Mouse (Mus musculus): ENCODE data around the gene Lcn9.
"Not testable (repeated sequence)": the region's sequence is repeated elsewhere in the genome, so short reads cannot be mapped to it uniquely, and the experiment has no call there.

The Lcn9 gene

GRCm38 (mm10) chr2:25822806-25823205 lies at the start of gene Lcn9:
TSS of gene Lcn9 (plus strand) at chr2:25823153.
- in situ Hi-C loops (cut with MseI, MboI), result no loop called here

DNA sequence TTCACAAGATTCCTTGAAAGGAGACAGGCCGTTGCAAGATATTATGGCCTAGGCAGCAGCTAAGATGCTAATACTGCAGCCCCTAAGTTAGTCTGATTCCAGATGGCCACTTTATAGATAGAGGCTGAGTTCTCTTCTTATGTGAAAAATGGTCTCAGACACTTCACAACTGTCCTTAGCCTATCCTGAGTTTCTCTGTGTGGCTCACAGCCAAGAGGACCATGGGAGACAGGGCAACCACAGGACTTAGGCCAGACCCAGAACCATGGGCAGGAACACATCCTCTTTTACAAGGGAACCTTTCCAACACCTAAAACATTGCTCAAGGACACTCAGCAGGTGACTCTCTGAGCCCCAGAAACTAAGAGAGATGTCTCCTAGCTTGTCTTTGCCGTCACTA lies 49.4 kb upstream of the Lcn9 start:
- in situ Hi-C loops (cut with MseI, MboI), result no loop called here

- in situ Hi-C loops (cut with MseI, MboI), result no loop called here
These were observed 48.3 kb upstream of the Lcn9 start for GRCm38 (mm10) chr2:25774640-25775039.

- in situ Hi-C loops (cut with MseI, MboI), result no loop called here
These were observed 47.0 kb upstream of the Lcn9 start for GRCm38 (mm10) chr2:25775991-25776390.

- in situ Hi-C loops (cut with MseI, MboI), result no loop called here
These were observed 46.2 kb upstream of the Lcn9 start, which contains the start of gene Lcn11 for GRCm38 (mm10) chr2:25776717-25777116. TSS of gene Lcn11 (plus strand) at chr2:25777017.

- in situ Hi-C loops (cut with MseI, MboI), result no loop called here
These were observed 43.9 kb upstream of the Lcn9 start for GRCm38 (mm10) chr2:25779076-25779475.

DNA sequence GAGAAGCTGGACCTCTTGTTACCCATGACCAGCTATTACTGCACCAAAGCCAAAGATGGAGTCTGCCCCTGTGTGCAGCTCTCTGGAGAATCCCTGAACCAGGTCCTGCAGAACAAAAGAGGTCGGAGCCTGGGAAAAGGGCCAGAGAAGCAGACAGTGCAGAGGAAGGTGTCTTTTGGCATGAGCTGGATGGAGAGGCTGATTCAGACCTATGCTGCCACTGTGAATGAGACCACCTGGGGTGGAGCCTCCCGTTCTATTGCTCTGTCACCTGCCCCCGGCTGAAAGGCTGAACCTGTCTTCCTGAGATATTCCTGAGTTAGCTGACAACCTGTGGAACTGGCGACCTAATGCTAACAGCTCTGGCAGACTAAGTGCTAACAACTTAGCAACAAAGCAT lies 42.0 kb upstream of the Lcn9 start:
- in situ Hi-C loops (cut with MseI, MboI), result no loop called here

GRCm38 (mm10) chr2:25781957-25782356 lies 41.0 kb upstream of the Lcn9 start, which contains the start of gene Gm13539:
TSS of gene Gm13539 (plus strand) at chr2:25782257.
- in situ Hi-C loops (cut with MseI, MboI), result no loop called here

DNA sequence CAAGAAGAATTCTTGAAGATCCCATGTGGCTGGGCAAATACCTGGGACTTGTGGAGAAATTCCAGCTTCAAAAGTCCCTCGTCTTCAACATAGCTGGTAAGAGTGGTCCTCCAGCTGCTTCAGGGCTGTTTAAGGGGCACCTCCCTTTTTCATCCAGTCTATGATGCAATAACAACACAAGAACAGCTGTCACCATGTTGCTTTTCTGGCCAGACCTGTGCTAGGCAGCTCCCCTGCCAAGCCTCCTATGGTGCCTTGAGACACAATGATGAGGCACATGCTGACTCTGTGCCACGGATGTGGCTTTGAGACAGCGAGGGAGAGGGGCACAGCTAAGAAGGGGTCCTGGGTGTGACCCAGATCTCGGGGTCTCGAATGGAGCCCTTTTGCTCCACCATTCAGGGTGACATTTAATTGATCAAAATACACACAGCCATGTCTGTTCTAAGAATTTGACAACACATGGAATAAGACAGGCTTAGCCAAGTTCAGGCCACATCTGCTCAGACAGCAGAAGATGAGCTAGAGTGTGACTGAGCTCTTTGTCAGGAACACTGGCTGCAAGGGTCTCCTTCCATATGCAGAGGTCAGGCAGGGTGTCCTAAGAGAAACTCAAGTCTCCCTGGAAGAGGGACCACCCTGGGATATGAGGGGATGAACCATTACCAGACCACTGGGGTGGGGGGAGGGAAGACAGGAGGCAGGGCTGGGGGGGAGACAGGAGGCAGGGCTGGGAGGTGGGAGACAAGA lies 37.2 kb upstream of the Lcn9 start:
- in situ Hi-C loops (cut with MseI, MboI), result no loop called here

DNA sequence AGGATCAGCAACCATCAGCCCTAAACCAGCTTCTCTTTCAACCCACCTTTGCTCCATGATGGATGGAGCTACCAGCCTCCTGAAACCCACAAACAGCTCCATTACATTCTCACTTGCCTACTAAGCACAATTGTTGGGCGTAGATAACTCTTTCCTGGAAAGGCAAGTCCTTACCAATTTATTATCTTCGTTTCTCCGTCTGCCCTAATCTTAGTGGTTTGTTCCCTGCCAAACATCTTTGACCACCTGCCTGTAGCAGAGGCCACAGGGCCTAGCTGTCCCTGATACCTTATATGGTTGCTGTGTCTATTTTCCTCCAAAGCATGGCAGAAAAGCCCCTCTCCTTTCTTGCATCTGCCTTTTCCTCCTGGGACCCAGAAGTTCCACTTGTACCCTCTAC lies 33.9 kb upstream of the Lcn9 start:
- in situ Hi-C loops (cut with MseI, MboI), result no loop called here

GRCm38 (mm10) chr2:25797635-25798034 lies 25.3 kb upstream of the Lcn9 start:
- in situ Hi-C loops (cut with MseI, MboI), result no loop called here

DNA sequence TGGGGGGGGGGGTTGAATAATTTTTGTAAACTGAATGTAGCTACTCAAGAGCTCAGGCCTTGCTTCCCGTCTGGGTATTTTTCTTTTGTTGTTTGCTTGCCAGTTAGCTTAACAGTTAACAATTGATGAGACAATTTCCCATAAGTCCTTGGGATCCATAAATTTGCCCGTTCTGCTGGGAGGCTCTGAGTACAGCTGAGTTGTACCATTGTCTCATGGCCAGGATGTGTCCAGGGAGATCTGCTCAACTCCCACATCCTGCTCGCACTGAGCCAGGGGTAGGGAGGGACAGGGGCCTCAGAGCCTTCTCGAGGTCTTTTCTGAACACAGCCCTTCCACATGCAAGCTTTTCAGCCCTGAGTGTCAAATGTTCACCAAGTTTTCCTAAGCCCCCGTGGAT lies 24.9 kb upstream of the Lcn9 start:
- in situ Hi-C loops (cut with MseI, MboI), result no loop called here

DNA sequence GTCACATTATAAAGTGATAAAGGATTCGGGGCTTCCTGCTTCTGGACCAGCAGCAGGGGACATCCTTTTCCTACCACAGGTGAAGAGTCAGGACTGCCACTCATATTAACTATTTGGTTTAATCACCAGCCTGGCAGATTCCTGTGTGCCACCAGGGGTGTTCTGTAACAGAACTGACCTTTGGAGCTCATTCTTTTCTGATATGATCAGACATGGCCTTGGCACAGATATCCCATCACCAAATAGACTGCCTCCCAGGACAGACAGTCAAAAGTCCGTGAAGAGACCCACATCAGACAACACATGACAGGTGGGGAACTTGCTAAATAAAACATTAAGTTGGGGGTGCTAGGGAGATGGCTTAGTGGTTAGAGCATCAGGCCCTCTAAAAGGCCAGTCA lies 11.2 kb upstream of the Lcn9 start:
- in situ Hi-C loops (cut with MseI, MboI), result no loop called here

DNA sequence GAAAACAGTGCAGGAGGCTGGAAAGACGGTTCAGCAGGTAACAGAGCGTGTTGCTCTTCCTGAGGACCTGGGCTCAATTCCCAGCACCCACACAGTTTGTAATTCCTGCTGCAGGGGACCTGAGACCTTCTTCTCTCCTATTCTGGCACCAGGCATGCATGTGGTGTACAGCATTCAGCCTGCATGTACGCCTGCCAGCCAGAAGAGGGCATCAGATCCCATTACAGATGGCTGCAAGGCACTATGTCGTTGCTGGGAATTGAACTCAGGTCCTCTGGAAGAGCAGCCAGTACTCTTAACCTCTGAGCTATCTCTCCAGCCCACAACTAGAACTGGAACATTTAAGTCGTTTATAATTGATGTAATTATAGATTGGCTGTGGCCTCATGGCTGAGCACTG lies 9.6 kb upstream of the Lcn9 start:
- in situ Hi-C loops (cut with MseI, MboI), result no loop called here

- in situ Hi-C loops (cut with MseI, MboI), result not testable (repeated sequence)
These were observed 7.2 kb upstream of the Lcn9 start, which contains the start of gene Glt6d1 for GRCm38 (mm10) chr2:25815748-25816147. TSS of gene Glt6d1 (minus strand) at chr2:25815848.

- in situ Hi-C loops (cut with MseI, MboI), result no loop called here
These were observed 1.8 kb downstream of the Lcn9 start for GRCm38 (mm10) chr2:25824751-25825150.

DNA sequence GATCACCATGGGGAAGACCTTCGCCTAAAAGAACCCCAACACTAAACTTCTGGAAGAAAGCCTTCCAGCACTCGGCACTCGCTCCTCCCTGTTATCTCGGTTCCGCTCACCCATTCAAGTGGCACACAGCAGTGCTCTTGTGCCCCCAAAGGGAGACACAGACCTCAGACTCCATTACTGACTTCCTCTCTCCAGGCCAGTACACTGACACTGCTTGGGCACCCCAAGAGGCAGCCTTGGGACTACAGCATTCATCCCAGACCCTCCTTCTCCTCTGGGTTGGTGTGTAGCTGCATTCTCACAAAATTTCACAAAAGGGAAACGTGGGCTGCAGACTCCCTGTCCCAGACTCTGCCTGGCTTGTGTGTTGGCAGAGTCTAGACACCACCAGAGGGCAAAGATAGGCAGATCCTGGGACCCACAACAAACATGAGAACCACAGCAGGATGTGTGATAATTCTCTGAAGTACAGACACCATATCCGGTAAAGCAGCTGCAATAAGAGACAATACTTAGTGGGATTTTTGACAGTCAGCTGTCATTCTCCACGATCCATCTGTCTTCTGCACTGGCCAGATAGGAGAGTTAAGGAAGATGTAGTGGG lies 5.5 kb downstream of the Lcn9 start:
- in situ Hi-C loops (cut with MseI, MboI), result no loop called here

- in situ Hi-C loops (cut with MseI, MboI), result loop anchor here in 1 of 2 experiments (10.0 kb wide), 1 partner anchor 956 kb away; no protein-coding TSS in a partner anchor
These were observed 7.8 kb downstream of the Lcn9 start for GRCm38 (mm10) chr2:25830786-25831185.

GRCm38 (mm10) chr2:25836291-25836690 lies 13.3 kb downstream of the Lcn9 start:
- in situ Hi-C loops (cut with MseI, MboI), result loop anchor here in 1 of 2 experiments (10.0 kb wide), 1 partner anchor 961 kb away; no protein-coding TSS in a partner anchor

GRCm38 (mm10) chr2:25842161-25842560 lies 19.2 kb downstream of the Lcn9 start:
- in situ Hi-C loops (cut with MseI, MboI), result no loop called here

DNA sequence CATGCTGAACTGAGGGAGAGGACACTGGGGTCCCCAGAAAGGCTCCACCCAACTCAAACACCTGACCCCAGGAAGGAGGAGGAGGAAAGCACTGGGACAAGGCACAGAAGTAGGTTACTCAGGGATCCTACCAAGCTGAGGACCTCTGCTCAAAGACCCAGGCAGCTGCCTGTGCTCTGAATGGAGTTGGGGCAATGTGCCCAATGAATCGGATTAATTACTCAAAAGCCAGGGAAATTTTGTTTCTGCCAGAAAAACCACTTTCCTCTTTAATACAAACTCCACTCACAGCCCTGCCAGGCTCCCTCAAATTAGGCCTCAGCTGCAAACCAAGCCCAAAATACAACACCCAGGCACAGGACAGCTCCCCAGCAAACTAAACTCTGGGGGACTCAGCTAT lies 19.8 kb downstream of the Lcn9 start:
- in situ Hi-C loops (cut with MseI, MboI), result no loop called here

GRCm38 (mm10) chr2:25844097-25844496 lies 21.1 kb downstream of the Lcn9 start:
- in situ Hi-C loops (cut with MseI, MboI), result no loop called here

- in situ Hi-C loops (cut with MseI, MboI), result no loop called here
These were observed 23.6 kb downstream of the Lcn9 start for GRCm38 (mm10) chr2:25846516-25846915.
